Mouse (Mus musculus): Measurements from ENCODE around the gene Olfr1095. TPM values are rescaled to one million over a fixed set of nuclear protein-coding genes. Genes with fewer than 3 reads are reported as not detected.

The Olfr1095 gene
- polyA plus RNA-seq (2015; fragmentation: Nextera tagmentation; extraction: Ambion mirVana) = not detected in 2 replicates

DNA sequence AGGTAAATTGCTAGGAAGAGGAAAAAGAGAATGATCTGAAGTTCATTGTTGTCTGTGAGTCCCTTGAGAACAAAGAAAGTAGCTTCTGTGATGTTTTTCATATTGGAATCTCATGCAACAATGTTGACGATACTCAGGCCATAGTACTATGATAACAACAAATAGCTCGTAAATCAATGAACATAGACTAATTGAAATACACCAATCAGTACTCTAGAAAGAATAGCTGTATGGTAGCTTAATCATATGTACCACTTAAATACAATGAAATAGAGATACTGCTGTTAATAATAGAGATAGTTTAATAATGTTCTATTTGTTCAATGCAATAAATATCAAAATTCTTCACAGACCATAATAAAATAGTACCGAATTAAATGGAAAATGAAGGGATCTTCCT is at the start of gene Olfr1095:
Gene Olfr1095 (minus strand): TSS at position 101 of the 400 bp plus-strand sequence.
- Histone ChIP-seq H3K4me2 (ENCODE audit: low read depth, low read length) (no peak within 1 kb of the TSS), H3K4me3 (ENCODE audit: low read length) (no peak within 1 kb of the TSS), H3K4me1 (ENCODE audit: control insufficient read depth, insufficient read depth, low read length) (no peaks in the 10 kb centered on the region), H3K27me3 (replicated peaks; ENCODE audit: control insufficient read depth, insufficient read depth, low read length) (no peaks in the 10 kb centered on the region), H3K36me3 (ENCODE audit: control insufficient read depth, insufficient read depth, low read length) (no peaks in the 10 kb centered on the region), H3K9me3 (ENCODE audit: control insufficient read depth, low read length) (no peaks in the 10 kb centered on the region), H3K27ac (ENCODE audit: low read length) (no peak within 1 kb of the TSS), H3K9ac (ENCODE audit: low read depth, low read length) (no peak within 1 kb of the TSS)
- 89% methylated on average over 3 of the region's 3 CpGs for WGBS
- no peak for ATAC-seq

DNA sequence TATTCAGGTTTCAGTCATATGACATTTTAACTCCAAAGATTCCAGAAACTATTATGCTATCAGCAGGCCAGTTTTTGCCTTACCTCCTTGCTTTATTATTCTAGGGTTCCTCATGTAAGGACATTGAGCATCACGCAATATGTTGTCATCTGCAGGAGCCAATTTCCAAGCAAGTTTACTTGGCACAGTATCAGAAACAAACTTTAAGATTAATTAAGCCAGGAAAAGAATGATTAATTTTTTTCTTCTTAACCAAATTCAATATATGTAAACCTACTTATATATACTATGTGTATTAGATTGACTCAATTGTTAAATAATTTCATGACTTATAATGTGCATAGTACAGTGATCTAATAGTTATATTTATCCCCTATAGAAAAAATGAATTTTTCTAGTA is 40.6 kb upstream of the Olfr1095 start, which contains the start of gene Olfr1097:
Gene Olfr1097 (minus strand): TSS at position 101 of the 400 bp plus-strand sequence.
- no peak within 1 kb of the TSS for H3K9ac ChIP-seq (ENCODE audit: low read depth, low read length)
- 91% methylated on average over 1 of the region's 1 CpGs for WGBS
- no peaks in the 10 kb centered on the region for H3K27me3 ChIP-seq (replicated peaks; ENCODE audit: control insufficient read depth, insufficient read depth, low read length)
- no peak within 1 kb of the TSS for H3K4me2 ChIP-seq (ENCODE audit: low read depth, low read length)
- H3K4me1 ChIP-seq (ENCODE audit: control insufficient read depth, insufficient read depth, low read length) = no peaks in the 10 kb centered on the region
- H3K36me3 ChIP-seq (ENCODE audit: control insufficient read depth, insufficient read depth, low read length) = no peaks in the 10 kb centered on the region
- H3K27ac ChIP-seq (ENCODE audit: low read length) = no peak within 1 kb of the TSS
- H3K9me3 ChIP-seq (ENCODE audit: control insufficient read depth, low read length) = no peaks in the 10 kb centered on the region
- no peak for ATAC-seq
- no peak within 1 kb of the TSS for H3K4me3 ChIP-seq (ENCODE audit: low read length)

DNA sequence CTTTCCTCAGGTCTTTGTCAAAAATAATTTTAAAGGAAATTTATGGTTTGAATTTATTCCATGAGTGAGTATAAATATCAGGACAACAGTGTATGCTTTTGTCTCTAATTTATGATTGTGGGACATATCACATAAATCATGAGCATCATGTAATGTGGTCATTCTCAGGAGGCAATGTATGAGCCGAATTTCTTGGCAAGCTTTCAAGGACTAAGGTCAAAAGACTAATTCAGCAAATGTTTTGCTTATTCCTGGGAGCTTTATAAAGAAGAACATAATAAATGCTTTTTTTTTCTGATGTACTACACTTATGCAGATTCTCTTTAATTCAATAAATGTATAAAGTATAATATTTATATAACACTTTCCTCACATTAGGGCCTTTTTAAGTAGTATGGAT is 23.2 kb upstream of the Olfr1095 start, which contains the start of gene Gm13723:
Gene Gm13723 (minus strand): TSS at position 101 of the 400 bp plus-strand sequence.
- Histone ChIP-seq H3K4me2 (ENCODE audit: low read depth, low read length) (no peak within 1 kb of the TSS), H3K9me3 (ENCODE audit: control insufficient read depth, low read length) (no peaks in the 10 kb centered on the region), H3K4me1 (ENCODE audit: control insufficient read depth, insufficient read depth, low read length) (no peaks in the 10 kb centered on the region), H3K4me3 (ENCODE audit: low read length) (no peak within 1 kb of the TSS), H3K27me3 (replicated peaks; ENCODE audit: control insufficient read depth, insufficient read depth, low read length) (no peaks in the 10 kb centered on the region), H3K36me3 (ENCODE audit: control insufficient read depth, insufficient read depth, low read length) (no peaks in the 10 kb centered on the region), H3K9ac (ENCODE audit: low read depth, low read length) (no peak within 1 kb of the TSS), H3K27ac (ENCODE audit: low read length) (no peak within 1 kb of the TSS)
- no peak for ATAC-seq
- WGBS = 53% methylated on average over 1 of the region's 1 CpGs

DNA sequence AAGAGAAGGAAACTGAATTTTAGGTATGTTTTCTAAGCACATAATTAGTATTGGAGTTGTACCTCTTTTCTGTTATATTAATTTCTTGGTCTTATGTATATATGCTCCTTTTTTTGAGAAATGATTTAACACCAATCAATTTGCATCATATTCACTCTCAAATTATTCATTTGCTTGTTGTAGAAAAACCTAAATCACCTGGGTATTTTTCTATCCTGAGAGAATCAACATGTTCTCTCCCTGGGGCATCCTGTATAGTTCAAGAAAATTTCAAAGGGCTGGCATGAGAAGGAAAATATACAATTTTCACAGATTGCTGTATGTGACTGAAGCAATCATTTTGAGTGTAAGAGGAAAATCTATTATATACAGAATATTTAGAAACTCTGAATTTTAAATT is 27.1 kb downstream of the Olfr1095 start, which contains the start of gene Olfr1094:
Gene Olfr1094 (plus strand): TSS at position 301 of the 400 bp plus-strand sequence.
- H3K27me3 ChIP-seq (replicated peaks; ENCODE audit: control insufficient read depth, insufficient read depth, low read length) = no peaks in the 10 kb centered on the region
- no peak within 1 kb of the TSS for H3K4me2 ChIP-seq (ENCODE audit: low read depth, low read length)
- ATAC-seq = no peak
- no peaks in the 10 kb centered on the region for H3K4me1 ChIP-seq (ENCODE audit: control insufficient read depth, insufficient read depth, low read length)
- H3K4me3 ChIP-seq (ENCODE audit: low read length) = no peak within 1 kb of the TSS
- no peaks in the 10 kb centered on the region for H3K9me3 ChIP-seq (ENCODE audit: control insufficient read depth, low read length)
- no peak within 1 kb of the TSS for H3K9ac ChIP-seq (ENCODE audit: low read depth, low read length)
- H3K27ac ChIP-seq (ENCODE audit: low read length) = no peak within 1 kb of the TSS
- H3K36me3 ChIP-seq (ENCODE audit: control insufficient read depth, insufficient read depth, low read length) = no peaks in the 10 kb centered on the region

DNA sequence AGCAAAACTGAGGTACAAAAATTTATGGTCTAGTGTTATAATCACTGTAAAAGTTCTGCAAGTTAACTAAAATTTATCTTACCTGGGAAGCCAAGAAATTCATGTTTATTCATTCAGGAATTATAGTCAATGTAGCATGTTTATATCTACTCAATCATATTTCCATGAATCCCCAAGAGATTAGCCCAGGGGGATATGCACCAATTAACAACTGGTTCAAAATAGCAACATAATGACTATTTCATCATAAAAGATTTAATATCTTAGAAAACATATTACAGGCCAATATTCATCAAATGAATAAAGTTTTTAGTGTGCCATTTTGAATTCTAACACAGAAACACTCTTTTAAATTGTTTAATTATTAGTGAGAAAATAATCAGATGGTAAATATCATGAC is 41.6 kb downstream of the Olfr1095 start, which contains the start of gene Olfr141:
Gene Olfr141 (minus strand): TSS at position 101 of the 400 bp plus-strand sequence.
- no peaks in the 10 kb centered on the region for H3K4me1 ChIP-seq (ENCODE audit: control insufficient read depth, insufficient read depth, low read length)
- no peaks in the 10 kb centered on the region for H3K9me3 ChIP-seq (ENCODE audit: control insufficient read depth, low read length)
- H3K27ac ChIP-seq (ENCODE audit: low read length) = no peak within 1 kb of the TSS
- no peaks in the 10 kb centered on the region for H3K27me3 ChIP-seq (replicated peaks; ENCODE audit: control insufficient read depth, insufficient read depth, low read length)
- H3K4me2 ChIP-seq (ENCODE audit: low read depth, low read length) = no peak within 1 kb of the TSS
- ATAC-seq = no peak
- H3K9ac ChIP-seq (ENCODE audit: low read depth, low read length) = no peak within 1 kb of the TSS
- H3K4me3 ChIP-seq (ENCODE audit: low read length) = no peak within 1 kb of the TSS
- no peaks in the 10 kb centered on the region for H3K36me3 ChIP-seq (ENCODE audit: control insufficient read depth, insufficient read depth, low read length)

Other genes starting within 250 kb of the Olfr1095 start
- gene Olfr1084, start 212.0 kb downstream of the Olfr1095 start, polyA plus RNA-seq (2015; fragmentation: Nextera tagmentation; extraction: Ambion mirVana) = not detected in 2 replicates
- gene Olfr1085, start 189.7 kb downstream of the Olfr1095 start, polyA plus RNA-seq (2015; fragmentation: Nextera tagmentation; extraction: Ambion mirVana) = not detected in 2 replicates
- not detected in 2 replicates for gene Olfr1086, start 171.6 kb downstream of the Olfr1095 start, polyA plus RNA-seq (2015; fragmentation: Nextera tagmentation; extraction: Ambion mirVana)
- gene Olfr1087, start 153.3 kb downstream of the Olfr1095 start, polyA plus RNA-seq (2015; fragmentation: Nextera tagmentation; extraction: Ambion mirVana) = not detected in 2 replicates
- not detected in 2 replicates for gene Olfr1089, start 118.0 kb downstream of the Olfr1095 start, polyA plus RNA-seq (2015; fragmentation: Nextera tagmentation; extraction: Ambion mirVana)
- not detected in 2 replicates for gene Olfr1090, start 92.7 kb downstream of the Olfr1095 start, polyA plus RNA-seq (2015; fragmentation: Nextera tagmentation; extraction: Ambion mirVana)
- not detected in 2 replicates for gene Olfr1093, start 69.2 kb downstream of the Olfr1095 start, polyA plus RNA-seq (2015; fragmentation: Nextera tagmentation; extraction: Ambion mirVana)
- gene Olfr141, start 41.7 kb downstream of the Olfr1095 start, polyA plus RNA-seq (2015; fragmentation: Nextera tagmentation; extraction: Ambion mirVana) = not detected in 2 replicates
- not detected in 2 replicates for gene Olfr1094, start 27.0 kb downstream of the Olfr1095 start, polyA plus RNA-seq (2015; fragmentation: Nextera tagmentation; extraction: Ambion mirVana)
- gene Gm13723, start 23.1 kb upstream of the Olfr1095 start, polyA plus RNA-seq (2015; fragmentation: Nextera tagmentation; extraction: Ambion mirVana) = not detected in 2 replicates
- gene Olfr1097, start 40.5 kb upstream of the Olfr1095 start, polyA plus RNA-seq (2015; fragmentation: Nextera tagmentation; extraction: Ambion mirVana) = not detected in 2 replicates
- not detected in 2 replicates for gene Olfr1098, start 72.8 kb upstream of the Olfr1095 start, polyA plus RNA-seq (2015; fragmentation: Nextera tagmentation; extraction: Ambion mirVana)
- gene Olfr1099, start 109.0 kb upstream of the Olfr1095 start, polyA plus RNA-seq (2015; fragmentation: Nextera tagmentation; extraction: Ambion mirVana) = not detected in 2 replicates
- not detected in 2 replicates for gene Olfr1100, start 128.3 kb upstream of the Olfr1095 start, polyA plus RNA-seq (2015; fragmentation: Nextera tagmentation; extraction: Ambion mirVana)
- gene Olfr1101, start 139.5 kb upstream of the Olfr1095 start, polyA plus RNA-seq (2015; fragmentation: Nextera tagmentation; extraction: Ambion mirVana) = not detected in 2 replicates
- gene Olfr1102, start 146.7 kb upstream of the Olfr1095 start, polyA plus RNA-seq (2015; fragmentation: Nextera tagmentation; extraction: Ambion mirVana) = not detected in 2 replicates
- not detected in 2 replicates for gene Olfr1104, start 175.4 kb upstream of the Olfr1095 start, polyA plus RNA-seq (2015; fragmentation: Nextera tagmentation; extraction: Ambion mirVana)
- not detected in 2 replicates for gene Olfr1105, start 184.8 kb upstream of the Olfr1095 start, polyA plus RNA-seq (2015; fragmentation: Nextera tagmentation; extraction: Ambion mirVana)
- gene Olfr1106, start 200.6 kb upstream of the Olfr1095 start, polyA plus RNA-seq (2015; fragmentation: Nextera tagmentation; extraction: Ambion mirVana) = not detected in 2 replicates
- not detected in 2 replicates for gene Olfr1107, start 224.1 kb upstream of the Olfr1095 start, polyA plus RNA-seq (2015; fragmentation: Nextera tagmentation; extraction: Ambion mirVana)
- gene Olfr1109, start 244.3 kb upstream of the Olfr1095 start, polyA plus RNA-seq (2015; fragmentation: Nextera tagmentation; extraction: Ambion mirVana) = not detected in 2 replicates